Mouse (Mus musculus) thymus, postnatal 10 days (tissue): ENCODE measurements around the gene Btg1-ps1.
"Not testable (repeated sequence)": the region's sequence is repeated elsewhere in the genome, so short reads cannot be mapped to it uniquely, and the experiment has no call there.

Experiments used
- DNase-seq, 2 experiments: peaks; one replicate each; pipeline ENCODE4 v3.0.0; 2021; ENCODE audit warnings: low spot score in 2 of 2

Gene Btg1-ps1

GRCm38 (mm10) chrX:38018597-38018996, at the start of gene Btg1-ps1:
Btg1-ps1 (minus strand) TSS chrX:38018815.
- DNase-seq, result not testable (repeated sequence)

- DNase-seq, result no peak
These were observed 47.6 kb upstream of the Btg1-ps1 start, which contains the start of gene Rhox10 for GRCm38 (mm10) chrX:38066175-38066574. Rhox10 (plus strand) TSS chrX:38066475.

- no peak for DNase-seq
These were observed 42.9 kb upstream of the Btg1-ps1 start for GRCm38 (mm10) chrX:38061544-38061943.

GRCm38 (mm10) chrX:38043014-38043413, 24.4 kb upstream of the Btg1-ps1 start, which contains the start of gene Btg1-ps2:
Btg1-ps2 (minus strand) TSS chrX:38043114.
- DNase-seq, result not testable (repeated sequence)

GRCm38 (mm10) chrX:38039666-38040065, 21.1 kb upstream of the Btg1-ps1 start:
- DNase-seq, result no peak

GRCm38 (mm10) chrX:38033841-38034240, 15.2 kb upstream of the Btg1-ps1 start:
- DNase-seq, result no peak

GRCm38 (mm10) chrX:38008756-38009155, 9.9 kb downstream of the Btg1-ps1 start:
- no peak for DNase-seq
